Mouse (Mus musculus) forebrain, embryonic 11.5 days (tissue): ENCODE data around the gene Batf3. TPM values are rescaled to one million over a fixed set of nuclear protein-coding genes. Genes with fewer than 3 reads are reported as not detected.

Source experiments
- ATAC-seq: fragments of 200-750 bp; cut with Nextera tagmentation; replicated peaks from 2 replicates; pipeline ENCODE4 v1.8.0; 2017; ENCODE audit warnings: moderate TSS enrichment; ENCODE audit not compliant: low FRiP score
- DNase-seq: peaks from one replicate; pipeline ENCODE4 v3.0.0-alpha.2; 2017; ENCODE audit warnings: low spot score
- H3K27ac ChIP-seq: fragments of 300-500 bp; sonication (generic); 2 replicates; pipeline ENCODE4 v1.5.1; 2014; ENCODE audit warnings: low read depth, low read length
- H3K27me3 ChIP-seq: fragments of 300-500 bp; sonication (generic); 2 replicates; pipeline ENCODE4 v1.6.1; 2014; ENCODE audit warnings: mild to moderate bottlenecking, low read length, mixed read lengths; ENCODE audit not compliant: control insufficient read depth, insufficient read depth
- H3K36me3 ChIP-seq: fragments of 300-500 bp; sonication (generic); 2 replicates; pipeline ENCODE4 v1.6.1; 2014; ENCODE audit warnings: mild to moderate bottlenecking, low read length, moderate library complexity, mixed read lengths; ENCODE audit not compliant: control insufficient read depth, insufficient read depth
- H3K4me1 ChIP-seq: fragments of 300-500 bp; sonication (generic); replicated peaks from 2 replicates; pipeline ENCODE4 v1.6.1; 2014; ENCODE audit warnings: low read length, mixed read lengths; ENCODE audit not compliant: control insufficient read depth, insufficient read depth
- H3K4me2 ChIP-seq: fragments of 300-500 bp; sonication (generic); 2 replicates; pipeline ENCODE4 v1.6.1; 2014; ENCODE audit warnings: low read depth, mild to moderate bottlenecking, low read length, moderate library complexity, mixed read lengths; ENCODE audit not compliant: severe bottlenecking
- H3K4me3 ChIP-seq: fragments of 300-500 bp; sonication (generic); 2 replicates; pipeline ENCODE4 v1.5.1; 2014; ENCODE audit warnings: low read depth, low read length
- H3K9ac ChIP-seq: fragments of 300-500 bp; sonication (generic); 2 replicates; pipeline ENCODE4 v1.6.1; 2014; ENCODE audit warnings: low read length
- H3K9me3 ChIP-seq: fragments of 300-500 bp; sonication (generic); 2 replicates; pipeline ENCODE4 v1.6.1; 2016; ENCODE audit warnings: low read length, mixed read lengths; ENCODE audit not compliant: control insufficient read depth
- WGBS: fragments of 180-500 bp; shearing (Covaris S2); extraction: QIAGEN DNeasy Blood & Tissue Kit; methylation state at CpG from one replicate; pipeline ENCODE4 v1.1.7; 2014; 5-methylcytosine and 5-hydroxymethylcytosine counted together
- polyA plus RNA-seq: library from polyadenylated mRNA; unstranded; fragments of >200 nt; fragmentation: Nextera tagmentation; extraction: Ambion mirVana; gene quantifications from 2 replicates; pipeline ENCODE4 v1.2.1, GENCODE M21; 2014

Batf3 gene
- polyA plus RNA-seq, 1 experiment from 2014 or later: 6.0 TPM

DNA sequence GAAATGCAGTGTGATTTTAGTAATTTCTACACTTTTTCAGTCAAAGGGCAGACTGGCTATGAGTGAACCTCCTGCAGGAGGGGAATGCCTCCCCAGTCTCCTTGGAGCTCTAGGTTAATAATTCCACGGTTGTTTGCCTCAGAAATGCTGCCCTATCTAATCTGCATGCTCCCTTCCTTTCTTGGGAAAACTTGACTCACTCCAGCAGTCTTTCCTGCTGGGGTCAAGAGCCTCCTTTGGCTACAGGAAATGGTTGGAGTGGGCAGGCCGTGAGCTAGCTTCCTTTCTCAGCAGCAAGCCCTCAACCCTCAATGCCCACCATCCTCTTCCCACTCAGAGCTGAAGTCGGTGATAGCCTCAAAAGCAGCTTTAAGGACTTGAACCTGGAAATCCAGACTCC is 56.7 kb downstream of the Batf3 start:
- ATAC-seq: no peak
- no peaks in the 10 kb centered on the region for H3K4me1 ChIP-seq
- H3K4me2 ChIP-seq: no peak overlapping the region
- no peak overlapping the region for H3K4me3 ChIP-seq
- no peaks in the 10 kb centered on the region for H3K27me3 ChIP-seq
- 59% methylated on average over 3 of the region's 3 CpGs for WGBS
- no peak overlapping the region for H3K27ac ChIP-seq
- no peak overlapping the region for H3K9ac ChIP-seq
- H3K36me3 ChIP-seq: no peaks in the 10 kb centered on the region
- H3K9me3 ChIP-seq: no peaks in the 10 kb centered on the region
- DNase-seq: no peak

Other genes with a start within 250 kb of the Batf3 start
- gene Rps6kc1, start 186.1 kb upstream of the Batf3 start, polyA plus RNA-seq: 16.9 and 18.6 TPM in 2 replicates
- gene Angel2, start 172.7 kb upstream of the Batf3 start, polyA plus RNA-seq: 58.3 and 61.5 TPM in 2 replicates
- gene Vash2, start 118.6 kb upstream of the Batf3 start, polyA plus RNA-seq: 53.2 and 54.0 TPM in 2 replicates
- gene Flvcr1, start 71.7 kb upstream of the Batf3 start, polyA plus RNA-seq: 12.3 and 14.0 TPM in 2 replicates
- not detected in 2 replicates for gene Spata45, start 61.2 kb upstream of the Batf3 start, polyA plus RNA-seq
- gene Tatdn3, start 34.9 kb upstream of the Batf3 start, polyA plus RNA-seq: 10.9 and 11.5 TPM in 2 replicates
- gene Nsl1, start 34.8 kb upstream of the Batf3 start, polyA plus RNA-seq: 29.9 and 34.3 TPM in 2 replicates
- not detected in 2 replicates for gene Fam71a, start 67.0 kb downstream of the Batf3 start, polyA plus RNA-seq
- 2.0 and 2.4 TPM in 2 replicates for gene Atf3, start 120.2 kb downstream of the Batf3 start, polyA plus RNA-seq
- 57.6 and 57.8 TPM in 2 replicates for gene Nenf, start 220.3 kb downstream of the Batf3 start, polyA plus RNA-seq
- 34.2 and 35.5 TPM in 2 replicates for gene Tmem206, start 228.1 kb downstream of the Batf3 start, polyA plus RNA-seq